ENCODE assay signal across 15 mouse cellular contexts in the genomic region with DNA sequence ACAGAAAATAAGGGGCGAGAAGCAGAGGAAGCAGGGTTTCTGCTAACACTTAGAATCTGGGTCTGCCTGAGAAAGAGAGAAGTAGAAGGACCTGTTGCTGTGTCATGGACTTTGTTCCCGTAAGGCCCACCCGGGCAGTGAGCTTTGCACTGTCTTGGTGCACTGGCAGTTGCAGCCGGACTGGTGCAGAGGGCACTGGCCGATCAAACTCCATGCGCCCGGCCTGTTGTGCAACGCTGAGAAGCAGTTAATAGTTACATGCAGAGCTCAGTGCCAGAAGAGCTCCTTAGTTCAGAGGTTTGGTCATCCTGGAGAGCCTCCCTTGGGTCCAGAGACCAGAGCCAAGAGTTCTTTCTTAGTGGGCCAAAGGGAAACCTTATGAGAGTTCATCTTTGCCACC. TPM values are rescaled to one million over a fixed set of nuclear protein-coding genes. Genes with fewer than 3 reads are reported as not detected.
DNase-seq lines count a peak whose midpoint lies in the region; ATAC-seq lines count a peak whose summit lies in the region.
"Had no signal": no experiment of that assay in that cellular context is flagged by ENCODE, and none has a peak within 500 bp of the region (broad histone marks: within the 10 kb centered on the region; RNA-seq: fewer than 3 reads in every experiment).

No protein-coding gene starts in this region.

- no peak overlapping the region for H3K9ac ChIP-seq in liver, embryonic 15.5 days
- H3K9ac ChIP-seq: heart, embryonic 13.5 days; lung, embryonic 14.5 days had no signal

- H3K4me3 ChIP-seq in brown adipose tissue, adult 24 weeks (ENCODE audit: insufficient read depth, low read depth, low read length) = no peak overlapping the region
- no peak overlapping the region for H3K4me3 ChIP-seq in liver, embryonic 15.5 days (replicated peaks)
- H3K4me3 ChIP-seq: embryonic facial prominence, embryonic 10.5 days; heart, embryonic 13.5 days; myocyte had no signal

- peaks cover 52% of the 10 kb centered on the region for H3K36me3 ChIP-seq in liver, embryonic 15.5 days (replicated peaks)

- peak; percentile 81 for ATAC-seq in liver, embryonic 15.5 days (ENCODE audit: insufficient read depth)

- no peaks in the 10 kb centered on the region for H3K27me3 ChIP-seq in liver, embryonic 15.5 days
- H3K27me3 ChIP-seq: CH12.LX; heart, embryonic 13.5 days had no signal

- H3K4me2 ChIP-seq in liver, embryonic 15.5 days = no peak overlapping the region
- H3K4me2 ChIP-seq: heart, embryonic 13.5 days; lung, embryonic 14.5 days had no signal

- peak; percentile 90 for DNase-seq in adipocyte (ENCODE audit: low spot score)
- peak; percentile 83 for DNase-seq in kidney, postnatal 10 days
- DNase-seq in cerebellum, adult 11-12 months = no peak
- no peak for DNase-seq in right cerebral cortex, adult 2 months (ENCODE audit: low spot score in 2 of 2)
- DNase-seq in natural killer cell, adult 2 months (ENCODE audit: low spot score in 2 of 2) = no peak
- DNase-seq in cerebellum, postnatal 36 days = no peak
- DNase-seq: cerebellum, adult 9-10 months; lung, embryonic 14.5 days; thymus, adult 2 months had no signal

- peak overlapping the region; percentile 54; the same call in 1 of the 2 replicates for H3K27ac ChIP-seq in brown adipose tissue, adult 24 weeks (replicated peaks; ENCODE audit: low read depth, low read length)
- no peak overlapping the region; the same call in 1 of the 2 replicates for H3K27ac ChIP-seq in liver, embryonic 15.5 days (replicated peaks)
- H3K27ac ChIP-seq: embryonic facial prominence, embryonic 10.5 days; heart, embryonic 13.5 days had no signal

- H3K4me1 ChIP-seq in brown adipose tissue, adult 24 weeks (ENCODE audit: control insufficient read depth, insufficient read depth, insufficient read length, low read length) = no peaks in the 10 kb centered on the region
- H3K4me1 ChIP-seq in liver, embryonic 15.5 days (replicated peaks) = peaks cover 14% of the 10 kb centered on the region; the same call in 1 of the 2 replicates
- H3K4me1 ChIP-seq: embryonic facial prominence, embryonic 10.5 days; heart, embryonic 13.5 days had no signal

- H3K9me3 ChIP-seq in liver, embryonic 15.5 days (replicated peaks) = no peaks in the 10 kb centered on the region
- H3K9me3 ChIP-seq: embryonic facial prominence, embryonic 10.5 days; heart, embryonic 13.5 days had no signal

- 70% methylated on average over 8 of the region's 8 CpGs for WGBS in liver, embryonic 15.5 days (ENCODE audit: insufficient replicate concordance)

RNA-seq across cellular contexts. Expression of gene Aco1, which starts 38.8 kb away (rescaled TPM):
- polyA plus RNA-seq in brown adipose tissue, adult 24 weeks (2012; ENCODE audit: insufficient read depth, insufficient read length, missing spikeins) = 101 and 105 TPM in 2 replicates
- 34.1 and 43.6 TPM in 2 replicates for polyA plus RNA-seq in liver, embryonic 15.5 days (2015; fragmentation: Nextera tagmentation; extraction: Ambion mirVana)

RNA-seq across cellular contexts. Expression of gene Ddx58, which starts 57.9 kb away (rescaled TPM):
- 12.0 and 16.6 TPM in 2 replicates for polyA plus RNA-seq in brown adipose tissue, adult 24 weeks (2012; ENCODE audit: insufficient read depth, insufficient read length, missing spikeins)
- 4.5 and 5.0 TPM in 2 replicates for polyA plus RNA-seq in liver, embryonic 15.5 days (2015; fragmentation: Nextera tagmentation; extraction: Ambion mirVana)

Comparison
In these comparisons a context has a peak if more than half of its experiments do, and no peak if none do; other contexts are left out.
1. DNase-seq: peak in adipocyte (single experiment) and kidney, postnatal 10 days (single experiment); none in cerebellum, adult 11-12 months (single experiment), right cerebral cortex, adult 2 months (0 of 2), natural killer cell, adult 2 months (0 of 2) and cerebellum, postnatal 36 days (0 of 2).